Mouse (Mus musculus): Measurements from ENCODE around the gene Lrsam1.

GRCm38 (mm10) chr2:32985844-32986243 is 24.4 kb upstream of the Lrsam1 start:
- no peak for TF ChIP-seq CTCF (IDR thresholded peaks at IDR 0.05; ENCODE audit: control insufficient read depth, insufficient read depth, insufficient read length)
- TF ChIP-seq MAX (IDR thresholded peaks at IDR 0.05): no peak
- no peak for TF ChIP-seq MYOD1 (IDR thresholded peaks at IDR 0.05; ENCODE audit: control insufficient read depth, insufficient read length, low read depth)
- no peak for TF ChIP-seq FOSL1 (IDR thresholded peaks at IDR 0.05; ENCODE audit: insufficient read depth, low read length, poor library complexity, severe bottlenecking)
- no peak for TF ChIP-seq USF1 (IDR thresholded peaks at IDR 0.05; ENCODE audit: low read depth)
- TF ChIP-seq CEBPB (IDR thresholded peaks at IDR 0.05; ENCODE audit: low read depth): no peak
- TF ChIP-seq MYOG (IDR thresholded peaks at IDR 0.05; ENCODE audit: control insufficient read depth, extremely low read depth, insufficient read length): no peak
